Mouse (Mus musculus) thymus, postnatal 25 days (tissue): Measurements from ENCODE around the gene Ankle2.

Experiments
- DNase-seq: peaks from one replicate; pipeline ENCODE4 v3.0.0; 2022

Gene Ankle2

DNA sequence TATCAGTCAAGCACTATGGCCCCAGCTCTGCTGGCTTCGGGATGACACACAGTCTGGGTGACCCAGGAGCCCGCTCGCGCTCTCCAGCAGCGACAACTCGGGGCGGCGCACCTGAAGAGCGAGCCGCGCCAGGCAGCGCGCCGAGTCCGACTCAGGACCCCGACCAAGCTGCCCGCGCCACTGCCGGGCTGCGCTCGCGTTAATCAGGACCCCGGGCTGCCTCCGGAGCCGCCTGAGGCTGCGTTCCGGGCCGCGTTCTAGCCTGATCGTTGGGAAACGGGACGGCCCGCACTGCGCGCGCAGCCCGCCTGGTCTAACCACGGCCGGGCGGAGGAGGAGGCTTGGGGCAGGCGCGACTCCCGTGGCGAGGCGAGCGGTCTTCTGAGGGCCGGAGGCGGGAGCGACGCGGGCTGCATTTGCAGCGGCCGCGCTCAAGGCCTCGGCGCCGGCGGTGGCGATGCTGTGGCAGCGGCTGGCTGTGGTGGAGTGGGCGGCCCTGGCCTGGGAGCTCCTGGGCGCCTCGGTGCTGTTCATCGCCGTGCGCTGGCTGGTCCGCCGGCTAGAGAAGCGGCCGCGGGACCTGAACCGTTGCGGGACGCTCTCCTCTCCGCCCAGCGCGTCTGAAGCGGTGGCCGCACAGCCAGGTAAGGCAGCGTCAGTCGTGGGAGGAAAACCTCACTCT lies at the start of gene Ankle2:
TSS of gene Ankle2 (plus strand) at position 225 of the 682 bp plus-strand sequence.
- peak; percentile 93 for DNase-seq

DNA sequence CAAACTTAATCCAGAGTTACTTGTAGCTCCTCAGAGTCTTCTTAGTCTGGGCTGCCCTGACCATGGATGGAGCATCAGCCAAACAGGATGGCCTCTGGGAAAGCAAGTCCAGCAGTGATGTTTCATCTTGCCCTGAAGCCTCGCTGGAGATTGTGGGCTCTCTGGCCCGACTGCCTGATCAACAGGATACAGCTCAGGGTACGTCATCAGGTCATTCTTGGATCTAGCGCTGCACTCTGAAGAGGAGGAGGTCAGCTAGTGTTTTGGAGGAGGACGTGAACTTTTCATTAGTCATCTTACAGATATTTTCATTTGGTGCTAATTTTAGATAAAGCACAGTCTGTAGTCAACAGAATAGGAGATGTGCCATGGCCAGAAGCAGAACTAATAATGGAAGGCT lies 49.1 kb upstream of the Ankle2 start:
- DNase-seq, result no peak

DNA sequence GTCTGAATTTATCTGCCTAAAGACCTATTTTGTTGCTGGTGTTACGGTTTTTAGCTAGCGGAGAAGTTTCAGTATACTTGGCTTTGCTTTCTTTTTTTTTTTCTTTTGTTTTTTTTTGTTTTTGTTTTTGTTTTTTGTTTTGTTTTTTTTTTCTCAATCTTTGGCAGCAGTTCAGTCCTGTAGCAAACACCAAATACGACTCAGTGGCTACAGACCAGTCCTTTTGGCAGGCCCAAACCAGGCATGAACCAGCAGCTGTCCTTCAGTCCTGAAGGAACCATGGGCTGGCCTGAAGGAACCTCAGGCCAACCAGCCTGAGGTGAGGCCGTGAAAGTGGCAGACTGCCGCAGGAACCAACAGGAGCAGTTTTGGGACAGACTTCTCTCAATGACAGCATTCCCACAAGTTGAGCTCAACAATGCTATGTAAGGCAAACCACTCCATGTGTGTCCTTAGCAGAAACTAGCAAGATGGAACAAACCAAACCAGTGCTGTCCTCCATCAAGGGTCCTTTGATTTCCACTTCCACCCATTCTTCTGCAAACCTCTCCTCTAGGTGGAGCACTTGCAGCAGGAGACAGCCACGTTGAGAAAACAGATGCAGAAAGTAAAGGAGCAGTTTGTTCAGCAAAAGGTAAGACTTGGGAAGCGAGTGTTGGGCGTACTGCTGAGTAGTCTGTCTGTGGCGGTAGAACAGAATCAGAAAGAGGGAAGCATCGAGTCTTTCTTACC lies 27.5 kb upstream of the Ankle2 start:
- peak; percentile 11 for DNase-seq

DNA sequence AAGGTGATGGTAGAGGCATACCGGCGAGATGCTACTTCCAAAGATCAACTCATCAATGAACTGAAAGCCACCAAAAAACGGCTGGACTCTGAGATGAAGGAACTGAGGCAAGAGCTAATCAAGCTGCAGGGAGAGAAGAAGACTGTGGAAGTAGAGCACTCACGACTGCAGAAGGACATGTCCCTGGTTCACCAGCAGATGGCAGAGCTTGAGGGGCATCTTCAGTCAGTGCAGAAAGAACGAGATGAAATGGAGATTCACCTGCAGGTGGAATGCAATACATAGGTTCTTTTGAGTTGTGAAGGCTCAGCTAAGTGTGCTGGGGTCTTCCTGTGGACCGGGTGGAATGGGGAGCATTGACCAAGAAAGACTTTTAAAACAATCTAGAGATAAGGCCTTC lies 26.0 kb upstream of the Ankle2 start:
- DNase-seq, result no peak

DNA sequence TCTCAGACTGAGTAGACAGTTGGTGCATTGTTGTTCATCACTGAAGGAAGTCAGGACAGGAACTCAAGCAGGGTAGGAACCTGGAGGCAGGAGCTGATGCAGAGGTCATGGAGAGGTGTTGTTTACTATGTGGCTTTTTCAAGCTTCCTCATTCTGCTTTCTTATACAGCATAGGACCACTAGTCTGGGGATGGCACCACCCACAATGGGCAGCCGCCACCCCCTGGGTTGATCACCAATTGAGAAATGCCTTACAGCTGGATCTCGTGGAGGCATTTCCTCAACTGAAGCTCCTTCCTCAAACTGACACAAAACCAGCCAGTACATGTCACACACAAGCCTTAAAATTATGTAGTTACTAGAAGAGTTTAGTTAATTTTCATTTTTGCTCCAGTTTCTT lies 19.5 kb upstream of the Ankle2 start:
- DNase-seq, result no peak

DNA sequence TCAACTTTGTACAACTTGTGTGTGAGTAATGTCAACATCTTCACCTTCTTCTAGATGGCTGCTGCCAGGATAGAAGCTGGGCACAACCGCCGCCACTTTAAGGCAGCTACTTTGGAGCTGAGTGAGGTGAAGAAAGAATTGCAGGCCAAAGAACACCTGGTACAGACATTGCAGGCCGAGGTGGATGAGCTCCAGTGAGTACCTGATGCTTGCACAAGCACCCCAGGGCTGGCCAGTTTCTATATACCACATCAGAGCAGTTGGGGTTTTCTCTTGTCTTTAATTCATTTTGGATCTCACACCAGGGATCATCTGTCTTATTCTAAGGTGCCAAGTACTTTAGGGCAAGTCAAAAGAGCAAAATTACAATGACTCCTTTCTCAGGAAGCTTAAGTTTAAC lies 14.0 kb upstream of the Ankle2 start:
- no peak for DNase-seq

DNA sequence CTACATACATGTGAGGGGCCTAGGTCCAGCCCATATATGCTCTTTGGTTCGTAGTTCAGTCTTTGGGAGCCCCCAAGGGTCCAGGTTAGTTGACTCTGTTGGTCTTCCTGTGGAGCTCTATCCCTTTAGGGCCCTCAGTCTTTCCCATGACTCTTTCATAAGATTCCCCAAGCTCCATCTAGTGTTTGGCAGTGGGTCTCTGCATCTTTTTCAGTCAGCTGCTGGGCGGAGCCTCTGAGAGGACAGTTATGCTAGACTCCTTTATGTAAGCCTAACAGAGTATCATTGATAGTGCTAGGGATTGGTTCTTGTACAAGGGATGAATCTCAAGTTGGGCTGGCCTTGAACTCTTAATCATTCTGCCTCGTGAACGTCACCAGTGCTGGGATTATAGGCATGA lies 10.5 kb upstream of the Ankle2 start:
- DNase-seq, result no peak

DNA sequence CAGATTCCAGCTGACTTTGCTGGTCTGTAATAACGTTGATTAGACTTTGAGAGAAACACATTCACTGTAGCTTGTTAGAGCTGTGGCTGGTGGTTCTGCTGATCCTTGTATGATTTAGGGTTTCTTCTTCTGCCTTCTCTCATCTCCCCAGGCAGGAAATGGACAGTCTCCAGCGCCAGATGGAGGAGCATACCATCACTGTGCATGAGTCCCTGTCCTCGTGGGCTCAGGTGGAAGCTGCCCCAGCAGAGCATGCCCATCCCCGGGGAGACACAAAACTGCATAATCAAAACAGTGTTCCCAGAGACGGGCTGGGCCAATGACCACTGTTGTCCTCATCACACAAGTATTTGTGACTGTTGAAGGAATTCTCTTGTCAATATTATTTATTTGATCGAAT lies 8.0 kb upstream of the Ankle2 start:
- DNase-seq, result no peak

DNA sequence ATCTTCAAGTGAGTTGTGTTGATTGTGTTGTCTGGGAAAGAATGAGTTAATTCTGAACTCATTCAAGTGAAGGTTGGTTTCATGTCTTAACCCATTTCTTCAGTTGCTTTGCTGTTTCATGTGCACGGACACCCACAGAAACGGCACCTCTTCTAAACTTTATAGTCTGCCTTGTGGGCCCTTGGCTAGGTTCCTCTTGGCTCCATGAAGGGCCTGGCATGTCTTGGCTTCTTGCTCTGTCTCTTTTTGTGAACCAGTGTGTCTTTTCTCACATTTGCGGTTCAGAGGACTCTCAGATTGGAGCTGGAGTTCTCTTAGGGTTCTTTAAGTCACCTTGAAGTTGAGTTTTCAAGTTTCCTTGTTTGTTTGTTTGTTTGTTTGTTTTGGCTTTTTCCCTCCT lies 5.7 kb upstream of the Ankle2 start:
- no peak for DNase-seq

DNA sequence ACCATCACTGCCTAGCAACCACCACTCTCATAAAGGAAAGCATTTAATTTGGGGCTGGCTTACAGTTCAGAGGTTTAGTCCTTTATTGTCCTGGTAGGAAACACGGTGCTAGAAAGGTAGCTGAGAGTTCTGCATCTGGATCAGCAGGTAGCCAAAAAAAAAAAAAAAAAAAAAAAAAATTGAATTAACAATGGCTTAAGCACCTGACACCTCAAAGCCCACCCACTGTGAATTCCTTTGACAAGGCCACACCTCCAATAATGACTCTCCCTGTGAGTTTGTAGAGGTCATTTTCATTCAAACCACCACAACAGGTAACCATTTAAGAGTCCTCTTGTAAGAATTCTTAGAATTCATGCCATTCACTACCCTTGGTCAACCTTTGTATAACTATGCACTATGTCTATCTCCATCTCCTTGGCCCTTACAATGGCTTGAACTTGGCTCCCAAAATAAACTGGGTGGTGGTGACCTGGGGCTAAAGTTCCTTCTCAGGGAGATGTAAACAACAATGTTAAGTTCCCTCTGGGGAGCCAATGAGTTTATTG lies 3.4 kb upstream of the Ankle2 start:
- no peak for DNase-seq

DNA sequence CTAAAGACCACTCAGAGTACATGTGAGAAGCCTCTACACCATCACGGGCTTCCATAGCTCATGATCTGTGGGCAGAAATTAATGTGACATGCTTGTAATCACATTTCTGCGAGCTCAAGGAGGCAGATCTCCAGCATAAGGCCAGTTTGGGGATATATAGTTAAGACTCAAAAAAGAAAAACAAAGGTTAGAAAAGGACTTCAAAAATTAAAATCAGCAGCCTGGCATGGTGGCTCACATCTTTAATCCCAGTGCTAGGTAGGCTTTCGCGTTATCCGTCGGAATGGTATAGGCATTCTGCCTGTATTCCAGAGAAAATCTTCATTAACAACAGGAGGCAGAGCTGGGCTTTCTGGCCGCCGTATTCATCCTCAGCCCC lies 414 bp upstream of the Ankle2 start:
- DNase-seq, result no peak

DNA sequence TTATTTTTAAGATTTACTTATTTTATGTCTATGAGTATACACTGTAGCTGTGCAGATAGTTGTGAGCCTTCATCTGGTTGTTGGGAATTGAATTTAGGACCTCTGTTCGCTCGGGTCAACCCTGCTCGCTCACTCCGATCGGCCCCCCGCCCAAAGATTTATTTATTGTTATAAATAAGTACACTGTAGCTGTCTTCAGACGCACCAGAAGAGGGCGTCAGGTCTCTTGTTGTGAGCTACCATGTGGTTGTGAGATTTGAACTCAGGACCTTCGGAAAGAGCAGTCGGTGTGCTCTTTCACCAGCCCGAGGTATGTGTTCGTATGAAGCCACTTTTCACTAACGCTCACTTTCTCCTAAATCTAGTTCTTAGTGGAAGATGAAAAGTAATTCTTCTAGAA lies 834 bp downstream of the Ankle2 start:
- no peak for DNase-seq

DNA sequence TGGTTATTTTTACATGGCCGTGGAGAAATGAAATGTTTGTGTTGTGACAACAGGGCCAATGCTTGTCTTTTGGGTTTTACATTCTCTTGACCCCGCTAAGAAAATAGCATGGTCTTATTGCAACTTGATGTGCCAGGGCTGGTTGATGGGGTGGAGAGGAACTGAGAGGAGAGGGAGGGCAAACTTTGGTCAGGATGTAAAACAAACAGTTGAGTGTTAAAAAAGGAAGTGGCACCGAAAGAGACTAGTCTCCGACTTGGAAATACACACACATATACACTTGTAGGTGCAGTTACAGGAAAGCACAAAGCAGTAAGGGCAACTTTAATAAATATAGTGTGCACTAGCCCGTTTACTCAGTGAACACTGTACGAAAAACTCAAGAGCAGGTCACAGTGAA lies 1.5 kb downstream of the Ankle2 start:
- no peak for DNase-seq

DNA sequence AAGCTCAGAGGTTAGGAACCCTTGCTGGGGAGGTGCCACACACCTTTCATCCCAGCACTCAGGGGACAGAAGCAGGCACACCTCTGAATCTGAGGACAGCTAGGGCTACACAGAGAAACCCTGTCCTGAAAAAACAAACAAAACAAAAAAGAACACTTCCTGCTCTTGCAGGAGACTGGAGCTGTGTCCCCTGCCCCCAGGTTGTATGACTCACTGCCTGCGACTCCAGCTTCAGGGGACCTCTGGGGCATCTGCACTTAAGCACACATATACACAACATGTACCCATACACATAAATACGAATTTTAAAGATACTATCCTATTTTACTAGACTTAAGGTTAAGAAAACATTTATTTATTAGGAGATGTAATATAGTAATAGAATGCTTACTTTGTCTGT lies 13.3 kb downstream of the Ankle2 start:
- DNase-seq, result no peak

DNA sequence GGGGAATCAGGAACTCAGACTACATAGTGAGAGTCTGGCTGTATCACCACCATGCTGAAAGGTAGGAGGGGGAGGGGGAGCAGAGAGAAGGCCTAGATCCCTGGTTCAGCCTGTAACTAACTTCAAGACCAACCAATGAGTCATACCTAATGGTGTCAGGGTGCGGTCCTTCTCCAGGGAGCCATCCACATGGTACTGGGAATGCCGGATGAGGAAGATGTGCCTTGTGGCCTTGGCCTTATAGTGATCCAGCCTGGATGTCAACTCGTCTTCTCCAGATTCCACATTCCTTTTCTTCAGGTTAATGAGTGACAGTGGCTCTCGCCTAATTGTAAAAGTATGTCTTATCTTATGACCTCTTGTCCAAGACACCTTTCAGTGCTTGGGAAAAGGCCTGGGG lies 36.1 kb downstream of the Ankle2 start:
- no peak for DNase-seq

DNA sequence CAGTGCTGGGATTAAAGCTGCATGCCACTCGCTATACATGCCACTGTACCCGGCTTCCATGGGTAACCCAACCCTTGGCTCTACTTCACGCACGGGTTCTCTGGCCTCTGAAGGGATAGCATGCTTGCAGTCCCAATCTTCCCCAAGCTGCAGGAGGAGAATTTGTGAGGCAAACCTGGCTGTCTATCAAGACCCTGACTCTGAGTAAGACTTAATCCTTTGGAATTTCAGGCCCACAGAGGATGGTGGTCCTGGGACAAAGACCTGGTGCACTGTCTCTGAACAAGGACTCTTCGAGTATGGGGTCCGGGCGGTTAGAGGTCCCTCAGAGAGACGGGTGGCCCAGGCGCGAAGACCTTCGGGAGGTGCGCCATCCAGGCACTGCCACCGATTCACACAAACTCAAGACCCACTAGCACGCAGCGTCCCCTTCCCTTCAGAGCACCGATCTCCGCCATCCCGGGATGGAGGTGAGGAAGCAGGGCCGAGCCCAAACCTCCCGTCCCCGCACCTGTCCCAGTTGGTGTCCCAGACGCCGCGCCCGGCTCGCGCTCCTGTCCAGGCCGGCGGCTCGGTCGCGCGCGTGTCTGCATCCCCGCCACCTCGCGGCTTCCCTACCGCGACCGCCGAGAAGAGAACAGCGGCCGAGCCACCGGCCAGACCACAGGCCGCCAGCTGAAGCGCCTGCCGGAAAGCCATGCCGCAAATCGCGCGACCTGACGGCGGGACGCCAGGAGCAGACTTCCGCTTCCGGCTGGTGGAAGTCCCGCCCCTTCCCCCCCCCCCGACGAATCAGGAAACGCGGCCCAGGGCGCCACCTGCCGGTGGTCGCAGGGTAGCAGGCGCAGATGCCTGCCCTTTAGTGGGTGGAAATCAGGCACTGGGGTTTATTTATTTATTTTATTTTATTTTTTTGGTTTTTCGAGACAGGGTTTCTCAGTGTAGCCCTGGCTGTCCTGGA lies 38.6 kb downstream of the Ankle2 start, which contains the start of gene Pgam5:
TSS of gene Pgam5 (minus strand) at position 773 of the 961 bp plus-strand sequence.
- peak; percentile 86 for DNase-seq

DNA sequence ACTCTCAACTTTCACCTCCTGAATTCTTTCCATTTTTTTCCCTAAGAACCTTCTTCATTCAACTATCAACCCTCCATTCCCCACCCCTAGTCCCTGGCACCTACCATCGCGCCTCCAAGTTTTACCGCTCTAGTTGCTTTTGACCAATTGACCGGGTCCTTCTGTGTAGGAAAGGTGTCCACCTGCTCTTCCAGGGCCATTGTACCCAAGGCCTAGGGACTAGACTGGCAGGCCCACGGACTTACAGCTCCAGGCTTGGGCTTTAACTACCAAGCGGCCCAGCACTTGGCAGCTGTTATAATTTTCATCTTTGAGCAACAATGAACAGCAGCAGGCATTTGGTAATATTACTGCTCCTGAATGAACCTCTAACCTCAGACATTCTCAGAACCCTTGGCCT lies 39.4 kb downstream of the Ankle2 start:
- no peak for DNase-seq

DNA sequence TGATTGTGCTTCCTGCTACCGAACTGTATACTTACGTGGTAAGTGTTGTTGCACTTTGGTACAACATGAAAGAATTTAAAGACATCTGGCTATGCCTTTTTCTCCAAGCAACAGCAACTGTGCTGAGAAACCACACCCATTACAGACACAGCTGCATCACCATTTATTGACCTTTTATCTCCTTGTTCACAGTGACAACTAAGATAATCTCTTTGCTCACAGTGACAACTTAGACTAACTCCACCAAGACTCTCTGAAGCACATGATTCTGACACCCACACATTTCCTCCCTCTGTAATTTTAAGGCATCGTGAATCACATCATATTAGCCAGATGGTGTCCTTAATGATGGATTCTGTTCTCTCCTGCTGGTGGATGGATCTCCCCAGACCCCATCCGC lies 43.3 kb downstream of the Ankle2 start:
- no peak for DNase-seq

DNA sequence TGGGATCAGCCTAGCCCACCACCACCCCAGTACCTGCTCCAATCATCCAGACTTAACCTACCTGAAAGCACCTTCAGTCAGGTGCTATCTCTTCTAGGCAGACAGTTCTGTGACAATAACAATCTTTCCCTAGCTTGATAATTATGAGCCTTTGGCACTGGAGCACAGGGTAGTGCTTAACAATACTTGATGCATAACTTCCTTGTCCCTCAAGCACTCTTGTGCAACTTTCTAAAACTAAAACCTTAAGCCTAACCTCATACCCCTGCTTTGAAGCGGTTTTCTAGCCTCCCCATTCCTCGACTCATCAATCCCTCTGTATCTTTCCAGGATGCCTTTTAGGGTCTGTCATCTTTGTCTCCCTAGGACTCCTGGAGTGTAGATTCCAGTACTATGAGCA lies 44.0 kb downstream of the Ankle2 start:
- DNase-seq, result no peak

DNA sequence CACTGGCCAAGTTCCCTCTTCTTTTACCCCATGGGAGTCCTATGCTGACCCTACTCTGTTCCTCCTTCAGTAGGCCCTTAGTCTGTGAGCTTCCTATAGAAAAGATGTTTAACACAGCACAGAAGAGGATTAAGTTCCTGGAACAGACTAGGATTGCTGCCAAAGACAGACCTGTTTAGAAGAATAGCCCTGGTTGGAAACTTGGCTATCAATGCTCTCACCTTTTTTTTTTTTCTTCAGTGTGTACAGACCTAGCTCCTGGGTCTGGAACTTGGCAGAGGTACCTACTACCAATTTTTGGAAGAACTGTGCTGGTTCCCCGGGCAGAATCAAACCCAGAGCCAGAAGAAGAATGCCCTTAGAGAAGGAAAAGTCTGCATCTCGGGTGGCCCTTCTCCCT lies 45.6 kb downstream of the Ankle2 start:
- no peak for DNase-seq

DNA sequence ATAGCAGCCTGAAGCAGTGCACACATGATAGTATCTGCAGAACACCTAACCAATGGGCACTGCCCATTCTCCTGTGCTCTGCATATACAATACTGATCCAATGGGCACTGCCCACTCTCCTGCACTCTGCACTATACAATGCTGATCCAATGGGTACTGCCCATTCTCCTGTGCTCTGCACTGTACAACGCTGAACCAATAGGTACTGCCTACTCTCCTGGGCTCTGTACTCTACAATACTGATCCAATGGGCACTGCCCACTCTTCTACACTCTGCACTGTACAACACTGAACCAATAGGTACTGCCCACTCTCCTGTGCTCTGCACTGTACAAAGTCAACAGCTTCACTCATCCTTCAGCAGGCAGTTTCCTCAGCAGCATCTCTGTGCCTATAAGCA lies 46.1 kb downstream of the Ankle2 start:
- no peak for DNase-seq

DNA sequence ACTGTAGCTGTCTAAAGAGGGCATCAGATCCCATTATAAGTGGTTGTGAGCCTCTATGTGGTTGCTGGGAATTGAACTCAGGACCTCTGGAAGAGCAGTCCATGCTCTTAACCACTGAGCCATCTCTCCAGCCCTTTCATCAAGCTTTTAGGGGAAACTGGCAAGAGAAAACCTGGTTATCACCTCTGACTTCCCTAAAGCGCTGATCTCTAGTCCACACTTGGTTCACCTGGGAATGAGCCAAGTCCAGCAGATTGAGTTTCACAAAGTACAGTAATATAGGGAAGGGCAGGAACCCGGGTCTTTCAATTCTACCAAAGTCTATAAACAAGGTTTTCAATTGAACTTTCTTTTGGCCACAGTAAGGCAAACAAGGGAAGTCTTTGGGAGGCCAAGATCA lies 51.2 kb downstream of the Ankle2 start:
- no peak for DNase-seq

DNA sequence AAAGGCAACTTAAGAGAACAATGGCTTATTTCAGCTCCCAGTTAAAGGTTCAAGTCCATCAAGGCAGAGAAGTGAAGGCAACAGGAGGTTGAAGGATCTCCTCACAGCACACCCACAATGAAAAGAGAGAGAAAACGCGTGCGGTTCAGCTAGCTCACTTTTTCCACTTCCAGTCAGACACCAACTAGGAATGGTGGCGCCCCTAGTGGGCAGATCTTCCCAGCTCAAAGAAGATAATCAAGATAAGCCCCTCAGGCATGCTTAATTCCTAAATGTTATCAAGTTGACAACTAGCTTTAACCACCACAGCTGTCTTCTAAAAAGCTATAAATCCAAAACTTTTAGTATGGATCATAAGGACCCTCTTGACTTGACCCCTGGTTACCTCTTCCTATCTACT lies 53.7 kb downstream of the Ankle2 start:
- DNase-seq, result peak; percentile 75
